Mouse (Mus musculus) cortical plate, adult 2 months (tissue): ENCODE data around the gene Klhl29.

Source experiments
- CTCF ChIP-seq: fragments of 200-500 bp; IDR thresholded peaks from 2 replicates; pipeline ENCODE4 v1.5.1; 2011; ENCODE audit warnings: mild to moderate bottlenecking, control low read depth, low read length; ENCODE audit not compliant: insufficient read depth; ENCODE audit errors: extremely low read depth
- POLR2A ChIP-seq: fragments of 200-500 bp; IDR thresholded peaks from 2 replicates; pipeline ENCODE4 v1.6.1; 2011; ENCODE audit warnings: mild to moderate bottlenecking, low read length, control low read depth; ENCODE audit not compliant: insufficient read depth; ENCODE audit errors: extremely low read depth

GRCm38 (mm10) chr12:5407175-5407574 lies 31.7 kb upstream of the Klhl29 start:
- TF ChIP-seq CTCF (no peak), POLR2A (no peak)
